Mouse (Mus musculus): Measurements from ENCODE around the gene Setmar.
A peak's percentile ranks its signal among the peaks of the same experiment; 100 is the strongest.

The Setmar gene

GRCm38 (mm10) chr6:108064918-108065526 is at the start of gene Setmar:
TSS of gene Setmar (plus strand) at chr6:108065045.
- peak; percentile 99 for DNase-seq (ENCODE audit: inconsistent ontology term)

GRCm38 (mm10) chr6:108021646-108022045 is 43.2 kb upstream of the Setmar start:
- DNase-seq (ENCODE audit: inconsistent ontology term): no peak

- peak; percentile 35 for DNase-seq (ENCODE audit: inconsistent ontology term)
Observed at GRCm38 (mm10) chr6:108055041-108055440, 9.8 kb upstream of the Setmar start.

GRCm38 (mm10) chr6:108055946-108056345 is 8.9 kb upstream of the Setmar start:
- DNase-seq (ENCODE audit: inconsistent ontology term): no peak

GRCm38 (mm10) chr6:108057353-108057752 is 7.5 kb upstream of the Setmar start:
- DNase-seq (ENCODE audit: inconsistent ontology term): no peak

GRCm38 (mm10) chr6:108058066-108058465 is 6.8 kb upstream of the Setmar start:
- no peak for DNase-seq (ENCODE audit: inconsistent ontology term)

GRCm38 (mm10) chr6:108061121-108061520 is 3.7 kb upstream of the Setmar start:
- peak; percentile 64 for DNase-seq (ENCODE audit: inconsistent ontology term)

- DNase-seq (ENCODE audit: inconsistent ontology term): peak; percentile 93
Observed at GRCm38 (mm10) chr6:108065583-108065982, 738 bp downstream of the Setmar start.

GRCm38 (mm10) chr6:108070947-108071346 is 6.1 kb downstream of the Setmar start:
- no peak for DNase-seq (ENCODE audit: inconsistent ontology term)

GRCm38 (mm10) chr6:108073071-108073470 is 8.2 kb downstream of the Setmar start:
- no peak for DNase-seq (ENCODE audit: inconsistent ontology term)

GRCm38 (mm10) chr6:108073931-108074330 is 9.1 kb downstream of the Setmar start:
- DNase-seq (ENCODE audit: inconsistent ontology term): no peak

- DNase-seq (ENCODE audit: inconsistent ontology term): no peak
Observed at GRCm38 (mm10) chr6:108074624-108075023, 9.8 kb downstream of the Setmar start.

- no peak for DNase-seq (ENCODE audit: inconsistent ontology term)
Observed at GRCm38 (mm10) chr6:108075857-108076256, 11.0 kb downstream of the Setmar start.

GRCm38 (mm10) chr6:108091296-108091695 is 26.5 kb downstream of the Setmar start:
- no peak for DNase-seq (ENCODE audit: inconsistent ontology term)

- no peak for DNase-seq (ENCODE audit: inconsistent ontology term)
Observed at GRCm38 (mm10) chr6:108092646-108093045, 27.8 kb downstream of the Setmar start.

GRCm38 (mm10) chr6:108093449-108093848 is 28.6 kb downstream of the Setmar start:
- DNase-seq (ENCODE audit: inconsistent ontology term): no peak

- DNase-seq (ENCODE audit: inconsistent ontology term): peak; percentile 48
Observed at GRCm38 (mm10) chr6:108095445-108095844, 30.6 kb downstream of the Setmar start.

- peak; percentile 77 for DNase-seq (ENCODE audit: inconsistent ontology term)
Observed at GRCm38 (mm10) chr6:108098171-108098845, 33.5 kb downstream of the Setmar start.

- DNase-seq (ENCODE audit: inconsistent ontology term): no peak
Observed at GRCm38 (mm10) chr6:108098846-108099217, 34.0 kb downstream of the Setmar start.

- no peak for DNase-seq (ENCODE audit: inconsistent ontology term)
Observed at GRCm38 (mm10) chr6:108101936-108102830, 37.3 kb downstream of the Setmar start.

GRCm38 (mm10) chr6:108107376-108107775 is 42.5 kb downstream of the Setmar start:
- DNase-seq (ENCODE audit: inconsistent ontology term): peak; percentile 69

GRCm38 (mm10) chr6:108110336-108110735 is 45.5 kb downstream of the Setmar start:
- peak; percentile 48 for DNase-seq (ENCODE audit: inconsistent ontology term)

All from Muller cell, postnatal 12 days (primary cell).